Mouse (Mus musculus): ENCODE results near the gene Edc3. TPM values are rescaled to one million over a fixed set of nuclear protein-coding genes. Genes with fewer than 3 reads are reported as not detected.

Edc3 gene
- polyA plus RNA-seq, 1 experiment from 2014 or later = 31.8 TPM

DNA sequence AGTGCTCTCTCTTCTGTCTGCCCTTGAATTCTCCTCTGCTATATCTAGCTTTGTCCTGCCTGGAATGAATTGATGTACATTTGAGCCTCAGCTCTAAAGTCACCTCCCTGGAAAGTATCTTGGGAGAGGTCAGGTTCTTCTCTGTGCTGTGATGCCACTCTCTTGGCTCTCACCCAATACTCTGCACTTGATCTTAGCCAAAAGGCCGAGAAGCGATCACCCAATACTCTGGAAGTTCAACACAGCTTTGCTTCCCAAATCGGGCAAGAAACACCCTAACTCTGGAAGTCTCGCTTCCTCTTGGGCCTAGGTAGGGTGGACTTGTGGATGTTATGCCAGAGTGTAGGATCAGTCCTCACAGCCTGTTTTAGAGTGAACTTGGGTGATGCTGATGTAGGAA, 58.9 kb downstream of the Edc3 start:
- Histone ChIP-seq H3K9ac (ENCODE audit: low read depth, low read length) (no peak overlapping the region), H3K9me3 (replicated peaks; ENCODE audit: control insufficient read depth, low read length, poor library complexity, severe bottlenecking) (no peaks in the 10 kb centered on the region), H3K4me3 (ENCODE audit: low read depth, low read length) (no peak overlapping the region), H3K27ac (ENCODE audit: low read length) (no peak overlapping the region), H3K4me2 (ENCODE audit: low read length) (no peak overlapping the region), H3K36me3 (ENCODE audit: control insufficient read depth, insufficient read depth, low read length) (no peaks in the 10 kb centered on the region), H3K4me1 (ENCODE audit: control insufficient read depth, insufficient read depth, low read length) (peaks cover 25% of the 10 kb centered on the region), H3K27me3 (ENCODE audit: control insufficient read depth, insufficient read depth, low read depth, low read length) (no peaks in the 10 kb centered on the region)
- WGBS = 95% methylated on average over 4 of the region's 4 CpGs
- ATAC-seq = no peak

- H3K36me3 ChIP-seq (ENCODE audit: control insufficient read depth, insufficient read depth, low read length) = no peaks in the 10 kb centered on the region
- peaks cover 6% of the 10 kb centered on the region for H3K4me1 ChIP-seq (ENCODE audit: control insufficient read depth, insufficient read depth, low read length)
- no peak for ATAC-seq
- no peak overlapping the region for H3K4me2 ChIP-seq (ENCODE audit: low read length)
- H3K9me3 ChIP-seq (replicated peaks; ENCODE audit: control insufficient read depth, low read length, poor library complexity, severe bottlenecking) = no peaks in the 10 kb centered on the region
- H3K4me3 ChIP-seq (ENCODE audit: low read depth, low read length) = no peak overlapping the region
- H3K27ac ChIP-seq (ENCODE audit: low read length) = no peak overlapping the region
- H3K9ac ChIP-seq (ENCODE audit: low read depth, low read length) = no peak overlapping the region
- no peaks in the 10 kb centered on the region for H3K27me3 ChIP-seq (ENCODE audit: control insufficient read depth, insufficient read depth, low read depth, low read length)
- WGBS = 57% methylated on average over 2 of the region's 2 CpGs
Observed at GRCm38 (mm10) chr9:57769539-57770069, 61.3 kb downstream of the Edc3 start.

- ATAC-seq = no peak
- Histone ChIP-seq H3K27me3 (ENCODE audit: control insufficient read depth, insufficient read depth, low read depth, low read length) (no peaks in the 10 kb centered on the region), H3K4me3 (ENCODE audit: low read depth, low read length) (no peak overlapping the region), H3K9ac (ENCODE audit: low read depth, low read length) (no peak overlapping the region), H3K4me2 (ENCODE audit: low read length) (no peak overlapping the region), H3K4me1 (ENCODE audit: control insufficient read depth, insufficient read depth, low read length) (peaks cover 6% of the 10 kb centered on the region), H3K27ac (ENCODE audit: low read length) (no peak overlapping the region), H3K36me3 (ENCODE audit: control insufficient read depth, insufficient read depth, low read length) (no peaks in the 10 kb centered on the region), H3K9me3 (replicated peaks; ENCODE audit: control insufficient read depth, low read length, poor library complexity, severe bottlenecking) (no peaks in the 10 kb centered on the region)
- 93% methylated on average over 1 of the region's 1 CpGs for WGBS
Observed at GRCm38 (mm10) chr9:57770214-57770613, 61.9 kb downstream of the Edc3 start.

GRCm38 (mm10) chr9:57770836-57771235, 62.5 kb downstream of the Edc3 start:
- Histone ChIP-seq H3K36me3 (ENCODE audit: control insufficient read depth, insufficient read depth, low read length) (no peaks in the 10 kb centered on the region), H3K9ac (ENCODE audit: low read depth, low read length) (no peak overlapping the region), H3K9me3 (replicated peaks; ENCODE audit: control insufficient read depth, low read length, poor library complexity, severe bottlenecking) (no peaks in the 10 kb centered on the region), H3K4me1 (ENCODE audit: control insufficient read depth, insufficient read depth, low read length) (peaks cover 6% of the 10 kb centered on the region), H3K4me2 (ENCODE audit: low read length) (no peak overlapping the region), H3K4me3 (ENCODE audit: low read depth, low read length) (no peak overlapping the region), H3K27ac (ENCODE audit: low read length) (no peak overlapping the region), H3K27me3 (ENCODE audit: control insufficient read depth, insufficient read depth, low read depth, low read length) (no peaks in the 10 kb centered on the region)
- ATAC-seq = no peak
- WGBS = 97% methylated on average over 2 of the region's 2 CpGs

GRCm38 (mm10) chr9:57773754-57774153, 65.4 kb downstream of the Edc3 start:
- Histone ChIP-seq H3K4me1 (ENCODE audit: control insufficient read depth, insufficient read depth, low read length) (no peaks in the 10 kb centered on the region), H3K36me3 (ENCODE audit: control insufficient read depth, insufficient read depth, low read length) (no peaks in the 10 kb centered on the region), H3K27me3 (ENCODE audit: control insufficient read depth, insufficient read depth, low read depth, low read length) (no peaks in the 10 kb centered on the region), H3K9me3 (replicated peaks; ENCODE audit: control insufficient read depth, low read length, poor library complexity, severe bottlenecking) (no peaks in the 10 kb centered on the region), H3K27ac (ENCODE audit: low read length) (no peak overlapping the region), H3K9ac (ENCODE audit: low read depth, low read length) (no peak overlapping the region), H3K4me2 (ENCODE audit: low read length) (no peak overlapping the region), H3K4me3 (ENCODE audit: low read depth, low read length) (no peak overlapping the region)
- WGBS = 85% methylated on average over 3 of the region's 3 CpGs
- no peak for ATAC-seq

GRCm38 (mm10) chr9:57774168-57774567, 65.8 kb downstream of the Edc3 start:
- Histone ChIP-seq H3K9ac (ENCODE audit: low read depth, low read length) (no peak overlapping the region), H3K4me3 (ENCODE audit: low read depth, low read length) (no peak overlapping the region), H3K36me3 (ENCODE audit: control insufficient read depth, insufficient read depth, low read length) (no peaks in the 10 kb centered on the region), H3K4me2 (ENCODE audit: low read length) (no peak overlapping the region), H3K9me3 (replicated peaks; ENCODE audit: control insufficient read depth, low read length, poor library complexity, severe bottlenecking) (no peaks in the 10 kb centered on the region), H3K4me1 (ENCODE audit: control insufficient read depth, insufficient read depth, low read length) (no peaks in the 10 kb centered on the region), H3K27ac (ENCODE audit: low read length) (no peak overlapping the region), H3K27me3 (ENCODE audit: control insufficient read depth, insufficient read depth, low read depth, low read length) (no peaks in the 10 kb centered on the region)
- no peak for ATAC-seq
- 7% methylated on average over 1 of the region's 1 CpGs for WGBS

GRCm38 (mm10) chr9:57775026-57775425, 66.7 kb downstream of the Edc3 start:
- no peak overlapping the region for H3K4me3 ChIP-seq (ENCODE audit: low read depth, low read length)
- H3K27ac ChIP-seq (ENCODE audit: low read length) = no peak overlapping the region
- no peaks in the 10 kb centered on the region for H3K9me3 ChIP-seq (replicated peaks; ENCODE audit: control insufficient read depth, low read length, poor library complexity, severe bottlenecking)
- no peak overlapping the region for H3K4me2 ChIP-seq (ENCODE audit: low read length)
- H3K9ac ChIP-seq (ENCODE audit: low read depth, low read length) = no peak overlapping the region
- WGBS = 70% methylated on average over 5 of the region's 5 CpGs
- no peaks in the 10 kb centered on the region for H3K4me1 ChIP-seq (ENCODE audit: control insufficient read depth, insufficient read depth, low read length)
- no peak for ATAC-seq
- no peaks in the 10 kb centered on the region for H3K27me3 ChIP-seq (ENCODE audit: control insufficient read depth, insufficient read depth, low read depth, low read length)
- no peaks in the 10 kb centered on the region for H3K36me3 ChIP-seq (ENCODE audit: control insufficient read depth, insufficient read depth, low read length)

GRCm38 (mm10) chr9:57775736-57776135, 67.4 kb downstream of the Edc3 start:
- WGBS = 42% methylated on average over 4 of the region's 4 CpGs
- H3K4me3 ChIP-seq (ENCODE audit: low read depth, low read length) = no peak overlapping the region
- no peak overlapping the region for H3K27ac ChIP-seq (ENCODE audit: low read length)
- H3K4me2 ChIP-seq (ENCODE audit: low read length) = no peak overlapping the region
- no peak for ATAC-seq
- H3K9ac ChIP-seq (ENCODE audit: low read depth, low read length) = no peak overlapping the region
- H3K9me3 ChIP-seq (replicated peaks; ENCODE audit: control insufficient read depth, low read length, poor library complexity, severe bottlenecking) = no peaks in the 10 kb centered on the region
- H3K4me1 ChIP-seq (ENCODE audit: control insufficient read depth, insufficient read depth, low read length) = no peaks in the 10 kb centered on the region
- no peaks in the 10 kb centered on the region for H3K36me3 ChIP-seq (ENCODE audit: control insufficient read depth, insufficient read depth, low read length)
- no peaks in the 10 kb centered on the region for H3K27me3 ChIP-seq (ENCODE audit: control insufficient read depth, insufficient read depth, low read depth, low read length)

- no peak overlapping the region for H3K27ac ChIP-seq (ENCODE audit: low read length)
- no peak for ATAC-seq
- WGBS = 95% methylated on average over 3 of the region's 3 CpGs
- H3K4me3 ChIP-seq (ENCODE audit: low read depth, low read length) = no peak overlapping the region
- H3K4me2 ChIP-seq (ENCODE audit: low read length) = no peak overlapping the region
- no peaks in the 10 kb centered on the region for H3K36me3 ChIP-seq (ENCODE audit: control insufficient read depth, insufficient read depth, low read length)
- no peaks in the 10 kb centered on the region for H3K9me3 ChIP-seq (replicated peaks; ENCODE audit: control insufficient read depth, low read length, poor library complexity, severe bottlenecking)
- H3K9ac ChIP-seq (ENCODE audit: low read depth, low read length) = no peak overlapping the region
- no peaks in the 10 kb centered on the region for H3K4me1 ChIP-seq (ENCODE audit: control insufficient read depth, insufficient read depth, low read length)
- H3K27me3 ChIP-seq (ENCODE audit: control insufficient read depth, insufficient read depth, low read depth, low read length) = no peaks in the 10 kb centered on the region
Observed at GRCm38 (mm10) chr9:57782656-57783055, 74.3 kb downstream of the Edc3 start.
